Mouse (Mus musculus): ENCODE results near the gene Rnf157.

DNA sequence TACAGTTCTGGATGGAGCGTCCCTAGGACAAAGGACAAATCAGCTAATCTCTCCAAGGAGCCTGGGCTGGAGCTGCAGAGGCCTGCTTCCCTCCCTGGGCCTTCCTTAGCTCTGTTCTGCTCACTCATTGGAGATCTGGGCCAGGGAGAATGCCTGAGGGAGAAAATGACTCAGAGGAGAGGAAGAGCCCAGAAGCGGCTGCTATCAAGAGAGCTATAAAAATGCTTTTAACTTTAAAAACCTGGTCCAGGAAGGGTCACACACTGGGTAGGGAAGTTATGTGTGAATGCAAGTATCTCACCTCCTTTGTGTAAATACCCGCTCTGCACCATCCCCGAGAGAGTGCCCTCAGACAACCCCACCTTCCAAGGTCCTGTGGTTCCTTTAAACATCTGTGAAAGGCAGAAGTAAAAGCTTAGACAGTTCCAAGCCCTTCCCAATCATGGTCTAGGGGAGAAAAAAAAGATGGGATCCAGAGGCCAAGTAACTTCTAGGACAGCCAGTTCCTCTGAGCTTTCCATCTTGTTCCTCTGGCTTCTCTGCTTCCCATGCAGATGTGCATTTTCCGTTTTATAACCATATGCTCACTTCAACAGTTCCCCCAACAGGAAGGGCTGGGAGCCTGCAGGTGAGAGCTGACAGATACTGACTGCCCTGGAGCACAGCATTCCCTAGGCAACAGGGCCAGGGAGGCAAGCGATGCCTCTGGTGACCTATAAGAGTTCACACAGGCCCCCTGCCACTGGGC lies 3.5 kb upstream of the Rnf157 start:
- TF ChIP-seq CHD2 (IDR thresholded peaks at IDR 0.05; ENCODE audit: low read depth, low read length): no peak
- no peak for TF ChIP-seq MAFK (IDR thresholded peaks at IDR 0.05; ENCODE audit: insufficient read depth, low read depth, low read length)

All from ES-E14 (cell line).